Mouse (Mus musculus): ENCODE data around the gene Vmn1r64. TPM values are rescaled to one million over a fixed set of nuclear protein-coding genes. Genes with fewer than 3 reads are reported as not detected.
"Not testable (repeated sequence)": the region's sequence is repeated elsewhere in the genome, so short reads cannot be mapped to it uniquely, and the experiment has no call there.

The Vmn1r64 gene
- polyA plus RNA-seq (2015; fragmentation: Nextera tagmentation; extraction: Ambion mirVana), result not detected in 2 replicates

- Histone ChIP-seq H3K9ac (replicated peaks) (no peak within 1 kb of the TSS), H3K4me1 (no peaks in the 10 kb centered on the region), H3K4me2 (no peak within 1 kb of the TSS), H3K27ac (replicated peaks) (no peak within 1 kb of the TSS), H3K36me3 (no peaks in the 10 kb centered on the region), H3K9me3 (replicated peaks) (0 out of 2 replicates have a peak, but pooled peaks cover 29% of the 10 kb centered on the region), H3K4me3 (replicated peaks) (no peak within 1 kb of the TSS), H3K27me3 (replicated peaks) (no peaks in the 10 kb centered on the region)
- ATAC-seq (ENCODE audit: low FRiP score), result no peak
Observed at GRCm38 (mm10) chr7:5884442-5884841, at the start of gene Vmn1r64. Gene Vmn1r64, minus strand, starts transcription at chr7:5884542.

DNA sequence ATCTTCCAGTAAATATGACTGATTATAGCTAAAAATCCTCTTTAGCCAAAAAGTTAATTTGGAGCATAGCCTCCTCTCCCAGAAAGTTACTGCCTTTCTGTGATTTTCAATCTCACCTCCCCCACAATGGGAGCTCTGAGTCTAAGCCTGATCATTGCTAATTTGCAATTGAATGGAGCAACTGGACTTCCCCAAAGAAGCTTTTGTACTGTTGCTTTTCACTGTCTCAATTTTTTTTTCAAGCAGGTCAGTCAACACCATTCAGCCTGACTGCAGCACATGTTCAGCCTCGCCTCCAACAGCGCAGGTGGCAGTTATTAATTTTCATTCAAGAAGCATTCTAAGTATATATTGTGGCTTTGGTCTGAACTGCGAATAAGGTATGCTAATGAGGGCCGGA lies 14.9 kb upstream of the Vmn1r64 start:
- H3K9me3 ChIP-seq (replicated peaks), result peaks cover 36% of the 10 kb centered on the region
- H3K27ac ChIP-seq (replicated peaks), result no peak overlapping the region
- no peaks in the 10 kb centered on the region for H3K27me3 ChIP-seq (replicated peaks)
- H3K4me1 ChIP-seq, result no peaks in the 10 kb centered on the region
- H3K9ac ChIP-seq (replicated peaks), result no peak overlapping the region
- no peaks in the 10 kb centered on the region for H3K36me3 ChIP-seq
- 85% methylated on average over 4 of the region's 4 CpGs for WGBS
- no peak for ATAC-seq (ENCODE audit: low FRiP score)
- no peak overlapping the region for H3K4me2 ChIP-seq
- no peak overlapping the region for H3K4me3 ChIP-seq (replicated peaks)

- not testable (repeated sequence) for H3K27ac ChIP-seq (replicated peaks); H3K4me2 ChIP-seq; H3K4me3 ChIP-seq (replicated peaks); ATAC-seq (ENCODE audit: low FRiP score); H3K9ac ChIP-seq (replicated peaks); H3K4me1 ChIP-seq; H3K36me3 ChIP-seq; H3K27me3 ChIP-seq (replicated peaks)
- H3K9me3 ChIP-seq (replicated peaks), result peaks cover 36% of the 10 kb centered on the region
- 80% methylated on average over 2 of the region's 2 CpGs for WGBS
Observed at GRCm38 (mm10) chr7:5897245-5897644, 12.9 kb upstream of the Vmn1r64 start.

Other genes starting within 250 kb of the Vmn1r64 start
- not detected in 2 replicates for gene Vmn1r62, start 210.9 kb downstream of the Vmn1r64 start, polyA plus RNA-seq (2015; fragmentation: Nextera tagmentation; extraction: Ambion mirVana)
- not detected in 2 replicates for gene Vmn1r63, start 79.1 kb downstream of the Vmn1r64 start, polyA plus RNA-seq (2015; fragmentation: Nextera tagmentation; extraction: Ambion mirVana)
- not detected in 2 replicates for gene Vmn1r65, start 126.5 kb upstream of the Vmn1r64 start, polyA plus RNA-seq (2015; fragmentation: Nextera tagmentation; extraction: Ambion mirVana)
- not detected in 2 replicates for gene Nlrp4c, start 160.6 kb upstream of the Vmn1r64 start, polyA plus RNA-seq (2015; fragmentation: Nextera tagmentation; extraction: Ambion mirVana)